Mouse (Mus musculus): ENCODE results near the gene Mageb3.
"Not testable (repeated sequence)": the region's sequence is repeated elsewhere in the genome, so short reads cannot be mapped to it uniquely, and the experiment has no call there.

Mageb3 gene

DNA sequence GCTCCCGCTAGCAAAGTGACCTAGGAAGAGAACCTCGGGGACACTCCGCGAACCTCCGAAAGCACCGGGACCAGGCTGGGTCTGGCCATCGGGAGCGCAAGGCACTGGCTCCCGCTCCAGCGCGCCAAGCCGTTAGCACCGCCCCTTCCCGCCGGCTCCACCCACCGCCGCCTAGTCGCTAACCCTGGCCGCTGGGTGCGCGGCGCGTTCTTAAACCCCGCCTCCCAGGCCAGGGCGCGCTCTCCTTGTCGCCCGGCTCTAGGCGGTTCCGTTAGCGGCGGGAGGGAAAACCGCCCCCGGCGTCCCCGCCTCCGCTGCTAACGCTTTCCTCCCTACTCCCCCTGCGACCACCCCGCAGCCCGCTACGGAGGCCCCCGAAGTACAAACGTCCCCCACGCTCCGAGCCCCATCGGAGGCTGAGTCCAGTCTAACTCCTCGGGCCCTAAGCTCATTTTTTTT lies at the start of gene Mageb3, which contains the start of gene Ctdspl2:
TSS of gene Mageb3 (minus strand) at position 328 of the 459 bp plus-strand sequence.
TSS of gene Ctdspl2 (plus strand) at position 237 of the 459 bp plus-strand sequence.
- peak; percentile 97 for DNase-seq

DNA sequence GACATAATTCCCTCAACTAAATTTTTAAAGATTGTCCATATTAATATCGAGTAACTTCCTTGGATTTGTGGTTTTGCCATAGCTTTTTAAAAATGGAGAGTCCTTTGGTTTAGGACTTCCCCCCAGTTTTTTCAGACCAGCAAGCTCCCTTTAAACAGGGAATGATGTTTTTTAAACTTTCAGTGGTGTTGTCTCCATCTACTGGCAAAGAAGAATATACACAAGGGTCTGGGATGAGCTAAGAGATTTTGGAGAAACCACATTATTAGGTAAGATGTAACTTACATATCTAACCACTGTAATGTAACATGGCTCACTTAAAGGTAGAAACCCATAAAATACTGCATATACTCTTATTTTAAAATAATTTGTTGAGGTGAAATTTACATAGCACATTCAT lies 39.8 kb upstream of the Mageb3 start:
- DNase-seq = no peak

DNA sequence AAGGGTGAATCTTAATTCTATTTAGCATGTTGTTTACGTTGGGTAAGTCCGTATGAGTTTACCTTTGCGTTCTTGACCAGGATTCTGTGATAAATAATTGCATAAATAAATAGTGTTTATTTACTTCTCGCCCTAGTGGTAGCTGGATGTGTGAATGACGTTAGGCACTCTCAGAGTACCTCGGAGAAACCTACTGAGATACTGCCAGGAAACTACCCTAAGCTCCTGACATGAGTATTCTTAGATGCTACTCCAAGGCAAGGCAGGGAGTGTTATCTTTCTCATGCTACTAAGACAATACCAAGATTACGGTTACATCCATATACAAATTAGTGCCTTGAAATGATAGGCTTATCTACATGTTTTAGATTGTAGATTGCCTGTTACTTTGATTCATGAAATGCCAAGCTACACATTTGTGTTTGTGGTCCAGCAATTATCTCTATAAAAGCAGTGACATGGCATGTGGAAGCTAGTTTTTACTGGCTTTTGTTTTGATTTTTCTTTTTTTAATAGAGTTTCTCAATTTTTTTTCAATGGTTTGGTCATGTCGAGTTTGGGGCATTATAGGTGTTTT lies 1.4 kb upstream of the Mageb3 start:
- no peak for DNase-seq

DNA sequence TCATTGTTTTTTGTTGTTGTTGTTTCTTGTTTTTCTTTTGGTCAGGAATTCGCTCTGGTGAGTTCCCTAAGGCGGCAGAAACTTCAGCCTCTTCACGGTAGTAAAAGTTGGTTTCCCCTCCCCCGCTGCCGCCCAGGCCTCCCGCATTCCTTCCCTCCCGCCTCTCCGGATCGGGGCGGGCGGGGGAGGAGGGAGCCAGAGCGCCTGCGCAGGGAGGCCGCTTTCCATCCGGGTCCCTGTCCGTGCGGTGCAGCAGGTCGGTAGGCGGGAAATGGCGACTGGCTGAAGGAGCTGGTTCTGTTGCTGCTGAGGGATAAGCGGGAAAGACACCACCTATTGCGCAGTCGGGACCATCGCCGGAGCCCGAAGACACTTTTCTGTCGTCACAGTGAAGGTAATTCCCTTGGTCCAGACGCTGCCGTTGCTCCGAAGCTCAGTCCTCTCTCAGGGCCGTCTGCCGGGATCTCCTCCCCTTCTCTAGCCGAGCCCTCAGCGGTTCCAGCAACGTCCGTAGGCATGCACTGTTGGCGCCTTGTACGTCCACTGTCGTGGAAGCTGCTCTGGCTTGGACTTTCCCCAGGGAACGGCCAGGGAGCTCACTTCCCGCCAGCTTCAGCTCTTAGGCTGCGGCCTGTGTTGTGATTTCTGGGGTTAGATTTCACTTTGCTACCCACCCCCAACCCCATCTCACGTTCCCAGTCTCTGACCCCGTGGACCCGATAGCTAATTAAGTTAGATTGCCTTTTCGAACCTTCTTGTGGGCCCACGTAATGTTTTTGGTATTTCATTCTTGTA lies 529 bp upstream of the Mageb3 start:
- peak; percentile 96 for DNase-seq

DNA sequence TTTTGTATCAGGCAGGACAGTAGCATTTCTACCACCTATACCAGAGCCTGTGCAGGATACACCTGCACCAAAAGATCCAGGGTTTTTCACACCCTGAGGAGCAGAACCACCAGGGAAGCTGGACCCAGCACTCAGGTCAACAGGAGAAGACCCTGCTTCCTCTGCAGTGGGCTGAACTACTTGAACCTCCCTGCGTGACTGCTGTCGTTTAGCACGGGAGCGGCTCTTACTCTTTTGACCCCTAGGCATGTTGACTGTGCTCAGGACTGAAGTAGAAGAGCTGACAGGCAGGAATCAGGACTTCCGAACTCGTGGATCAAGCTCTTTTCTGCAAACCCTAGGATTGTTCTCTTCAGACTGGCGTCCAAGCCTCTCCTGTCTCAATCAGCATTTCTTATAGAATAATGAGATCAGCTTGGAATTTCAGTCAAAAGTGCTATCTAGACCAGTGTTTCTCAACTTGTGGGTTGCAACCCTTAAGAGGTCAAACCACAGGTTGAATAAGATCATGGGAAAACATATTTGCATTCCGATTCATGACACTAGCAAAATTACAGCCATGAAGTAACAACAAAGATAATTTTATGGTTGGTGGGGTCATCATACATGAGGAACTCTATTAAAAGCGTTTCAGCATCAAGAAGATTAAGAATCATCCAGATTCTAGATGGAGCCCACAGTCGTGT lies 778 bp downstream of the Mageb3 start:
- peak; percentile 7 for DNase-seq

DNA sequence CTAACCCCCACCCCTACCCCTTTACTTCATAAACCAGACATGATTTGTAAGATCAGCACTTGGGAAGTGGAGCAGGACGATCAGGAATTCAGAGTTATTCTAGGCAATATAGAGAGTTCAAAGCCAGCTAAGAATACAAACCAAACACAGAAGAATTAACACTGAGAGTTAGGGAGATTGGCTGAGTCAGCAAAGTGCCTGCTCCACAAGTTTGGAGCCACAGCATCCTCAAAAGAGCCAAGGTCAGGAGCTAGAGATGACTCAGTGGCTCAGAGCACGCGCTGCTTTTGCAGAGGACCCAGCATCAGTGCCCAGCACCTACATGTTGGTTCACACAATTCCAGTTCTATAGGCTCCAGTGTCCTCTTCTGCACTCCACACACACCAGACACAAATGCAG lies 12.5 kb downstream of the Mageb3 start:
- DNase-seq = no peak

DNA sequence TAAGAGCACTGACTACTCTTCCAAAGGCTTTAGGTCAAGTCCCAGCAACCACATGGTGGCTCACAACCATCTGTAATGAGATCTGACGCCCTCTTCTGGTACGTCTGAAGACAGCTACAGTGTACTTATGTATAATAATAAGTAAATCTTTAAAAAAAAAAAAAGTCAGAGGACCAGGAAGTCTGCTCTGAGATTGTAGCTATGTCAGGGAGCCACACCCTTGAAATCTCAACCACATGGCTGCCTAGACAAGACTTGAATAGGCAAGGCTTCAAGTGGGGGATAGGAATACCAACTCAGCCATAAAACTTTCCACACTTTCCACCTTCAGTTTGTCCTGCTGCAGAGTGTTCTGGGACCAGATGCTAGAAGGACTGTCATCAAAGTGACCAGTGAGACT lies 18.3 kb downstream of the Mageb3 start:
- DNase-seq = not testable (repeated sequence)

DNA sequence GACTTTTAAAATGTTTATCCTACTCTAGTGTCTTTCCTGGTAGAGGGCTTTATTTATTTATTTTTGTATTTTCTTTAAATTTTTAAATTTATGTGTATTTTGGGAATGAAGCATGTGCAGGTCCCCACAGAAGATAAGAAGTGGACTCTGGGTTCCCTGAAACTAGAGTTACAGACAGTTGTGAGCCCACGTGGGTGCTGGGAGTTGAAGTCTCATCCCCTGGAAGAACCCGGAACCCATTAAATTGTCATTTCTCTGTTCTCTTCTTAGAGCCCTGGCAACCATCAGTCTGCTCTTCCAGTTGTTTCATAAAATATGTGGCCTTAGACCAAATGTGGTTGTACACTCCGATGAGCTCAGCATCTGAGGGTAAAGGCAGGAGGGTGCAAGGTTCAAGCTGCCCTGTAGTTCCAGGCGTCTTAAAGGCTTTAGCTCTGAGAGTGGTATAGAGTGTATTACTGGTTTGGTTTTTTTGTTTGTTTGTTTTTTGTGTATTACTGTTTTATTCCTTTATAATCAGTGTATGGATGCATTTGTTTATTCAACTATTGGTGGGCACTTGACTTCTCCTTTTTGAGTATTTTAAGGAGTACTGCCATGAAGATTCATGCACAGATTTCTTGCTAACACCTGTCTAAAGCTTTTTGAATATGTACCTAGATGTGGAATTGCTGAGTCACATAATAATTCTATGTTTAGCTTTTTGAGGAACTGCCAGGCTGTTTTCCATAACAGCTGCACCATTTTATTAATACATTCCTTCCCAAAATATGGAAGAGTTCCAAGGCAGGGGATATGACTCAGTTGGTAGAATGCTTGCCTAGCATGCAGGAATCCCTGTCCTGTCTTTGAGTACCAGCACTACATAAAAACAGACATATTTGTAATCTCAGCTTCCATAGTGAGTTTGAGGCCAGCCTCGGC lies 39.6 kb downstream of the Mageb3 start:
- DNase-seq = no peak

DNA sequence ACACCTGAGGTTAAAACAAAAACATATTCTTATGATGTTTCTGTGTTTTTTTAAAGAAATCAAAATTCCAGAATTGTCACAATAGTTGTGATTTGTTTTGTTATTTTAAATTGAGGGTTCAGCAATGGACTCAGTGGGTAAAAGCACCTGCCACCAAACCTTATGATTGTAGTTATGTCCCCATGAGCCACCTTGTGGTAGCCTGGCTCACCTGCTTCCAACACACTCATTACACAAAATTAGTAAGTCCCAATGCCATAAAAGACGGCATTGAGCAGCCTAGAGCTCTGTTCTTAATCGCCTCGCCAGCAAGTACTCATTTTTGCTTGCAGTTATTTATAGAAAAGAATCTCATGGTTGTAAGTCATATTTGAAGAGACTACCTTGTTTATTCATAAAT lies 45.9 kb downstream of the Mageb3 start:
- no peak for DNase-seq

Data from cerebellum, adult 8-10 months (tissue).